Mouse (Mus musculus) left cerebral cortex, adult 2 months (tissue): Measurements from ENCODE around the gene Nucb1. TPM values are rescaled to one million over a fixed set of nuclear protein-coding genes. Genes with fewer than 3 reads are reported as not detected.

Experiments
- DNase-seq, 2 experiments: peaks; one replicate each; pipeline ENCODE4 v3.0.0; 2021 to 2022; ENCODE audit warnings: low spot score in 2 of 2, mixed read lengths in 1 of 2; ENCODE audit errors: extremely low spot score in 1 of 2
- H3K27ac ChIP-seq: fragments of 200-600 bp; 2 replicates; pipeline ENCODE4 v1.8.1; 2022
- H3K4me3 ChIP-seq: fragments of 200-600 bp; 2 replicates; pipeline ENCODE4 v1.8.1; 2022
- CTCF ChIP-seq: fragments of 200-600 bp; IDR thresholded peaks from 2 replicates; pipeline ENCODE4 v1.8.1; 2022; ENCODE audit warnings: antibody characterized with exemption, mild to moderate bottlenecking, moderate library complexity
- intact Hi-C: fragments of 180-260 bp; cut with DNase I; formaldehyde crosslinking; loops from one replicate; pipeline ENCODE4 v1.15.1; 2025
- long read RNA-seq, 2 experiments: library from polyadenylated mRNA; stranded (forward); transcript quantifications; one replicate each; pipeline ENCODE4 v2.0.0; 2021; ENCODE audit warnings: borderline mapping rate in 2 of 2
- total RNA-seq, 2 experiments: library from RNA; stranded (reverse); gene quantifications; 2 replicates each; pipeline ENCODE4 v1.2.3; 2021

Nucb1 gene
- total RNA-seq: 100 to 1,000 TPM in 1 of 2 experiments, 10 to 100 TPM in 1; 95.4 to 106 TPM
- long read RNA-seq, experiment 1, full-length matches to known transcripts: 156 of 178 reads
- long read RNA-seq, experiment 1, partial matches to known transcripts: 7 of 178 reads
- long read RNA-seq, experiment 1, other reads (novel, unspliced or antisense): 15 of 178 reads
- long read RNA-seq, experiment 2, full-length matches to known transcripts: 105 of 129 reads
- long read RNA-seq, experiment 2, partial matches to known transcripts: 8 of 129 reads
- long read RNA-seq, experiment 2, other reads (novel, unspliced or antisense): 16 of 129 reads

DNA sequence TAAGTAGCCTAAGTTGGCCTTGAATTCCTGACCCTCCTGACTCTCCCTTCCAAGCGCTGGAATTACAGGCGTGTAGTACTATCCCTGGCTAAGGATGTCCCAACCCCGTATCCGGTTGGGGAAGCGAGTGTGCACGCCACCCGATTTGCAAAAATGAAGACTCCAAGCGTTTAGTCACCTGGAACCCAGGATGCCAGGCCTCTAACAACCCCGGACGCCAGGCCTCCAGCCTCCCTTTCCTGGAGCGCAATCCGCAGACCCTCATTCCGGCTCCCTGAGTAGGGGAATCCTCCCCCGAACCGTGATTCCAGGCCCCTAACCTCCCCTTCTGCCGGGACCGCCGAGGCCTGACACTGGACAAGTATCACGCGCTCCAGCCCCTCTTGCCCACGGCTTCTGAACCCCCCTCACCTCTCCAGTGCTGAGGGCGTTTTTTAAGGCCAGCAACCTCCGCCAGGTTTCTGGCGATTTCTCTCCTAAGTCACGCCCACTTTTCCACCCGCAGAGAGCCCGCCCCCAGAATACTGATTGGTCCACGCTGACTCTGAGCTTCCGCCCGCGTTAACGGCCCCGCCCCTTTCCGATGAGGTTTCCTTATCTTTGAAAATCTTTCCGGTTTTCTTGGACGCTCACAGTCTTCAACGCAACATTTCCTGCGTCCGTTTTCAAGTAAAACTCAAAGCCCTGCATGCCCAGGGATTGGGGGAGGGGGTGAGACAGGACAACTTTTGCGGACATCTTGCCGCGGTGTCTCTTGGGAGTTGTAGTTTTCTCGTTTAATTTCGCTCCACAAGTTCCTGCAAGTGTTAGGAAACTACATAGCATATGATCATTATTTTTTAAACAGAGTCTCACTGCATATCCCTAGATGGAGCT is at the start of gene Nucb1:
Gene Nucb1, minus strand, starts transcription at position 495 of the 876 bp plus-strand sequence.
- DNase-seq: peak; percentile 83 to 86
- Histone ChIP-seq H3K27ac (peak within 1 kb of the TSS; percentile 88), H3K4me3 (peak within 1 kb of the TSS; percentile 98)
- intact Hi-C loops: no loop called here
- no peak for TF ChIP-seq CTCF

DNA sequence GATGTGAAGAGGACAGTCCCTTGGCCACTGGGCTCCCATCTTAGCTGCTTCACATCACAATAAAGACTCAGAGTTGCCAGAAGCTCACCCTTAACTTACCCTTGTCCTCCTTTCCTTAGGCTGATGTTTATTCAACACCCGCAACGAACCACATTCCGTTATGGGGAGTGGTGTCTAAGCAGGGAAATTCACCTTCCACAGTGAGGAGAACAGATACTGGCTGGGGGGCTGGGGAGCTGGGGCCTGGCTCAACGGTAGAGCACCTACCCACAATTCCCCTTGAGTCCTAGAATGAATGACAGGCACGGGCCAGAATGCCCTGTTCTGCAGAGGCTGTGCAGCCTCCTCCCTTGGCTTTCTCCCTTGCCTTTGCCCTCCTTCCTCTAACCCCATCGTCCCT is 48.7 kb upstream of the Nucb1 start:
- intact Hi-C loops: no loop called here
- TF ChIP-seq CTCF: no peak
- H3K4me3 ChIP-seq: no peak overlapping the region
- DNase-seq: no peak
- no peak overlapping the region for H3K27ac ChIP-seq

DNA sequence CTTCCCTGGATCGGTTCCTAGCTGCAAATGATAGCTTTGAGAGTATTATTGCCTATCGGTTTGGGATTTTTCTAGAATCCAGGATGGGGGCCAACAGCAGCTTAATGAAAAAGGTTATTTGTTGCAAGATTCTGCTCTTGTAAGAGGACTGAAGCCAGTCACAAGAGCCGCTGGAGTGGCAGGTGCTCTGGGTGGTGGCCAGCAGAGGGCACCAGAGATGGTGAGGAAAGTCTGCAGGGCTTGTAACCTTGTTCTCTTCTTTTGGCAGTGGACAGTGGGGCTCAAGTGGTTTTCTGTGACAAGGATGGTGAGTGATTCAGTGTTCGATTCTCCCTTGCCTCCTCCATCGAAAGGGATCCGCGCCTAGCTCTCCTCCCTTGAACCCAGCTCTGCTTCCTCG is 45.6 kb upstream of the Nucb1 start:
- peak; percentile 92 for TF ChIP-seq CTCF
- intact Hi-C loops: no loop called here
- Histone ChIP-seq H3K27ac (no peak overlapping the region), H3K4me3 (no peak overlapping the region)
- peak; percentile 69 to 79 for DNase-seq

DNA sequence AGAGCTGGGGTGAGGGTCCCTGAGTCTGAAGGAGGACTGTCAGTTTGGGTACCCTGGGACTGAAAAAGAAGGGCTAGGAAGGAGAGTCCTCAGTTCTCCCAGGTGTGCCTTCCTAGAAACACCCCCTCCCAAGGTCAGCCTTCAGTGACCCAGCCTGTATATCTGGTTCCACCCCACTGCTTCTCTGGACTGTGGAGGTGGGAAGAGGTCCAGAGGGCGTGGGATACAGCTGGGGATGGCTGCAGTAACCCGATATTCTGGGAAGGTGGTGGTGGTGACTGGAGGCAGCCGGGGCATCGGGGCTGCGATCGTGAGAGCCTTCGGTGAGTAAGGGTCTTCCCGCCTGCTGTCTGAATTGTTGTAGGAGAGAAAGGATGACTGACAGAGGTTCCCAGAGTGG is 44.5 kb upstream of the Nucb1 start, which contains the start of gene Hsd17b14:
Gene Hsd17b14, plus strand, starts transcription at position 150 of the 400 bp plus-strand sequence.
- intact Hi-C loops: no loop called here
- H3K27ac ChIP-seq: no peak within 1 kb of the TSS
- DNase-seq: no peak
- no peak for TF ChIP-seq CTCF
- H3K4me3 ChIP-seq: no peak within 1 kb of the TSS

DNA sequence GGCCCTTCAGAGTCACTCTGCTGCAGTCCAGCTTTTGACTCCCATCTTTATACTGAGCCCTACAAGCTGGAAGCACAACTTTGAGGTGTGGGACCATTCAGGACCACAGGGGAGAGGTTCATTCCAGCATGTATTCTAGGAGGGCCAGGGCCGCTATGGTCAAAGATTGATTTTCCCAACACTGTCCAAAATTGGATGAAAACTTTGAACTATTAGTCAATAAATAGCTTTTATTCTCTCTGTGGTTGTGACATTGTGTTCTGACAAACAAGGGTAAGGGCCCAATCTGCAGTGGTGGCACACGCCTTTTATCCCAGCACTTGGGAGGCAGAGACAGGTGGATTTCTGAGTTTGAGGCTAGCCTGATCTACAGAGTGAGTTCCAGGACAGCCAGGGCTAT is 43.8 kb upstream of the Nucb1 start:
- DNase-seq: no peak
- TF ChIP-seq CTCF: no peak
- Histone ChIP-seq H3K4me3 (no peak overlapping the region), H3K27ac (no peak overlapping the region)
- intact Hi-C loops: no loop called here

DNA sequence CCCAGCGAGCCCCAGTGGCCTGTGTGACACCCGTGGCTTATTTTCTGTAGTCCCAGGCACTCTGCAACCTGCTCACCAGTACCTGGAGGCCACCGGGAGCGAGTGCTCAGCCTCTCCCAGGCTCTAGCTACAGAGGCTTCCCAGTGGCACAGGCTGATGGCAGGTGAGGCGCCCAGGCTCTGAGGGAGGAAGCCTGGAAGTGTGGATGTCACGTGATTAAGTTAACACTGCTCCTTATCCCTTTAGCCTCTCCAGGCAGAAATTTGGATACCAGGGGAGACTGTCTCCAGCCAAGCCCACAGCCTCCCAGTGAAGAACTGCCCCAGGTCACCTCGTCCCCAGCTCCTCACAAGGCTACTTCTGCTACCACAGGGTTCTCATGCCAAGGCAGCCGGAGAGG is 43.3 kb upstream of the Nucb1 start:
- intact Hi-C loops: no loop called here
- H3K27ac ChIP-seq: no peak overlapping the region
- no peak for DNase-seq
- TF ChIP-seq CTCF: no peak
- H3K4me3 ChIP-seq: no peak overlapping the region

DNA sequence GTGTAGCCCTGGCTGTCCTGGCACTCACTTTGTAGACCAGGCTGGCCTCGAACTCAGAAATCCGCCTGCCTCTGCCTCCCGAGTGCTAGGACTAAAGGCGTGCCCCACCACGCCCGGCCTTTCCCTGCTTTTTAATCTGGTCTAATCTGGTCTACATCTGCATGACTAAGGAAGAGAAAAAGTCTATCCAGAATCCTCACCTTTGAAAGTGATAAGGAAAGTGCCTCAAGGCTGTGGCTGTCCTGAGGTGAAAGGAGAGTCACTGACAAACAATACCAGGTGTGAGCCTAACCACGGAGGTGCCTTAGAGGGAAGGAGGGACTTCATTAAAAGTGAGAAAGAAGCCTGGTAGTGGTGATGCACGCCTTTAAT is 41.3 kb upstream of the Nucb1 start:
- no peak for TF ChIP-seq CTCF
- H3K4me3 ChIP-seq: no peak overlapping the region
- DNase-seq: no peak
- H3K27ac ChIP-seq: no peak overlapping the region
- intact Hi-C loops: no loop called here

DNA sequence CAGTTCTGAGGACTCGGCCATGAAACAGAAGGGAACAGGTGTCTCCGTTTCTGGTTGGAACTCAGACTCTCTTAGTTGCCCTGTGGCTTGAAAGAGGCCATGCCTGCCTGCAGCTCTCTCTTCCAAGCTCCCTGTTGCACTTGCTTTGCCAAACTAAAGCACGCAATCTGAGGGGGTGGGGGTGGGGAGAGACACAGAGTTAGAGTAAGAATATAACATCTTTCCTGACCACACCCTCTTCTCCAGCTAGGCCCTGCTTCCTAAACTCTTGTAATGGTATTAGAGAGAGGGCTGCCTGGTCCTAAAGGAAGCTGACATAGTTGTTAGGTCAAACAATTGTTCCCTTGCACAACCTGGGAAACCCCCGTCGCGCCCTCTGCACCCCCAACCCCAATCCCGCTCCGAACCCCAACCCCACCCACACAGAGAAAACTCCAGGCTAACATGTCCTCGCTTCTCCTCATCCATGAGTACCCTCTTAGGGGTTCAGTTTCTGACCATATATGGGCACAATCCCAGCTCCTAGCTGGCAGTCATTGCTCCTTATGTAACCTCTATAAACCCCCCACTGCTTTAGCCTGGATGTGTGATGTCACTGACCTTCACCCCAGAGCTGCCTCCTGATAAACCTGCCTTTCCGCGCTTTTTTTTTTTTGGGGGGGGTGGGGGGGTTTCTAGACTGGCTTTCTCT is 40.8 kb upstream of the Nucb1 start:
- no peak for DNase-seq
- no peak for TF ChIP-seq CTCF

DNA sequence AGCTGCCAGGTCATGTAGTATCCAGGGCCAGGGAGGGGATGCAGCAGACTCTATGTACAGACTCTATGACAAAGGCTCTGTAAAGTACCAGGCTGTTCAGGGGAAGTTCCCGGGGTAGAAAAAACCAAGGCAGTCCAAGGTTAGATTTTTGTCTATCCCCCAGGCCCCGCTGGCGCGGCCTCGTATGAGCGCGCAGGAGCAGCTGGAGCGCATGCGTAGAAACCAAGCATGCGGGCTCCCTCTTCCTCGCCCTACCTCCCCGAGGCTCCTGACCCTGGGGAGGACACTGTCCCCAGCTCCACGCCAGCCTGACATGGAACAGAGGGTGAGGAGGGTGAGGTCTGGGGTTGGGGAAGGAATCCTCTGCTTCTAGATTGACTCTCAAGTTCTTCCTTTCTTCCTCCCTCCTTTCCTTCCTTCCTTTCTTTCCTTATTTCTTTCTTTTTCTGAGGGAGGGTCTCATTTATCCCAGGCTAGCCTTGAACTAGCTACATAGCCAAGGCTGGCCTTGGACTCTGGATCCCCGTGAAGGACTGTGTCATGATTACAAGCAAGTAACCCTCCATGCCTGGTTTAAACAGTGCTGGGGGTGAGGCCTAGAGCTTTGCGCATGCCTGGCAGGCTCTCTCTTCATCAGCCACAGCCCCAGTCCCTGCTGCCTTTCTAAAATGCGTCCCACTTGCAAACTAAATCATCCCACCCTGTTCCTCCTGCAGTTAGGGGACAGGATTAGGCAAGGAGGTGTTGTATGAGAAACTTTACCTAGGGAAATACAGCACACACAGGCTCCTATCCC is 39.6 kb upstream of the Nucb1 start:
- no peak for TF ChIP-seq CTCF
- no peak for DNase-seq
- intact Hi-C loops: no loop called here
- Histone ChIP-seq H3K4me3 (no peak overlapping the region), H3K27ac (no peak overlapping the region)

More for the DNA sequence above, 40.8 kb upstream of the Nucb1 start:
- intact Hi-C loops: no loop called here
- Histone ChIP-seq H3K4me3 (no peak overlapping the region), H3K27ac (no peak overlapping the region)

DNA sequence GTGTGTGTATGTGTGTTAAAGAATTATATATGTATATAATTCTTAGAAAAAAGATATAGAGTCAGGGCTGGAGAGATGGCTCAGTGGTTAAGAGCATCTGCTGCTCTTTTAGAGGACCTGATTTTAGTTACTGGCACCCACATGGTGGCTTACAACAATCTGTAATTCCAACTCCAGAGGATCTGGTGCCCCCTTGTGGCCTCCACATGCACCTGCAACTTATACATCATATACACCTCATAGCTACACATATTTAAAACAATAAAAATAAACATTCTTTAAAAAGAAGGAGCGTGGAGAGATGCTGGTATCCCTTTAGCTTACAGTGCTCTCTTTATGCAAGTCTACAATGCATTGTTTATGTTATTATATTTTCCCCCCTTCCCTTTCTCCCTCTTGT is 34.3 kb upstream of the Nucb1 start:
- peak; percentile 22 for TF ChIP-seq CTCF
- DNase-seq: no peak
- no peak overlapping the region for H3K27ac ChIP-seq

DNA sequence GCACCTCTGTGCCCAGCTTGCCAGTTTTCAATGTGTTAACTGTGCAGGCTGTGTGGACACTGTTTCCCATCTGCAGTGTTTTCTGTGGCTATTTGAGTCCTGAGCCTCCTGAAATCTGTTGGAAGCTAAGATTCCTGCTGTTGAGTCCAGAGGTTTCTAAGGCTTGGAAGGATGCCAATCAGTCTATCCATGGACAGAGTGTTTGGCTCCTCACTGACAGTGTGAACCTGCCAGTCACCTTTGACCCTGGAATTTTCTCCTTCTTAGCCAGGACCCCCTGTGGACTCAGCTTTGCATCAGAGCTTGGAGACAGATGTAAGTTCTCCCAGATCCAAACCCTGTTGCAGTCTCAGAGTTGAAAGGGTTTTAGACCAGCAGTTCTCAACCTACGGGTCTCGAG is 30.0 kb upstream of the Nucb1 start:
- DNase-seq: no peak
- intact Hi-C loops: no loop called here
- TF ChIP-seq CTCF: no peak
- peak overlapping the region; percentile 7; the same call in 1 of the 2 replicates for H3K27ac ChIP-seq
- H3K4me3 ChIP-seq: no peak overlapping the region

More for the DNA sequence above, 34.3 kb upstream of the Nucb1 start:
- H3K4me3 ChIP-seq: no peak overlapping the region
- intact Hi-C loops: no loop called here
